Mouse (Mus musculus) adrenal gland, adult 2 months (tissue): ENCODE measurements around the gene C1qtnf6. TPM values are rescaled to one million over a fixed set of nuclear protein-coding genes. Genes with fewer than 3 reads are reported as not detected.
A peak's percentile ranks its signal among the peaks of the same experiment; 100 is the strongest.

Experiments used
- DNase-seq: peaks from one replicate; pipeline ENCODE4 v3.0.0; 2021
- polyA plus RNA-seq: library from polyadenylated mRNA; depleted of rRNA; stranded (reverse); fragments of >200 nt; gene quantifications from 2 replicates; pipeline ENCODE4 v1.2.3, GENCODE M21; 2012
- total RNA-seq, 2 experiments: library from RNA; stranded (reverse); gene quantifications; 2 replicates each; pipeline ENCODE4 v1.2.3; 2021

C1qtnf6 gene
- total and polyA plus RNA-seq, 3 experiments = 16.9 to 92.2 (median 30.1) TPM

GRCm38 (mm10) chr15:78546060-78546459, 14.8 kb upstream of the C1qtnf6 start:
- DNase-seq = peak; percentile 55

GRCm38 (mm10) chr15:78544561-78545001, 13.4 kb upstream of the C1qtnf6 start, which contains the start of gene Sstr3:
Sstr3 (minus strand) TSS chr15:78544685.
- peak; percentile 79 for DNase-seq

- no peak for DNase-seq
These were observed 12.8 kb upstream of the C1qtnf6 start for GRCm38 (mm10) chr15:78544041-78544440.

- no peak for DNase-seq
These were observed 11.6 kb upstream of the C1qtnf6 start for GRCm38 (mm10) chr15:78542767-78543303.

- DNase-seq = no peak
These were observed 11.0 kb upstream of the C1qtnf6 start for GRCm38 (mm10) chr15:78542098-78542766.

GRCm38 (mm10) chr15:78541606-78542005, 10.4 kb upstream of the C1qtnf6 start:
- DNase-seq = no peak

GRCm38 (mm10) chr15:78541036-78541435, 9.8 kb upstream of the C1qtnf6 start:
- DNase-seq = no peak

- DNase-seq = peak; percentile 42
These were observed 4.7 kb upstream of the C1qtnf6 start for GRCm38 (mm10) chr15:78535723-78536421.

GRCm38 (mm10) chr15:78533346-78533835, 2.2 kb upstream of the C1qtnf6 start:
- no peak for DNase-seq

- DNase-seq = no peak
These were observed 1.5 kb upstream of the C1qtnf6 start for GRCm38 (mm10) chr15:78532566-78533345.

GRCm38 (mm10) chr15:78531901-78532469, 769 bp upstream of the C1qtnf6 start:
- DNase-seq = peak; percentile 98

GRCm38 (mm10) chr15:78531451-78531720, 170 bp upstream of the C1qtnf6 start:
- DNase-seq = no peak

GRCm38 (mm10) chr15:78530141-78530540, 1.1 kb downstream of the C1qtnf6 start:
- DNase-seq = no peak

- peak; percentile 91 for DNase-seq
These were observed 1.7 kb downstream of the C1qtnf6 start for GRCm38 (mm10) chr15:78529428-78529990.

- peak; percentile 65 for DNase-seq
These were observed 2.3 kb downstream of the C1qtnf6 start for GRCm38 (mm10) chr15:78528726-78529411.

- peak; percentile 67 for DNase-seq
These were observed 3.2 kb downstream of the C1qtnf6 start for GRCm38 (mm10) chr15:78527973-78528372.

GRCm38 (mm10) chr15:78524163-78524562, 7.1 kb downstream of the C1qtnf6 start:
- DNase-seq = no peak

- no peak for DNase-seq
These were observed 9.3 kb downstream of the C1qtnf6 start for GRCm38 (mm10) chr15:78521892-78522291.

- no peak for DNase-seq
These were observed 9.9 kb downstream of the C1qtnf6 start for GRCm38 (mm10) chr15:78521331-78521730.

- peak; percentile 75 for DNase-seq
These were observed 11.0 kb downstream of the C1qtnf6 start for GRCm38 (mm10) chr15:78520112-78520715.

GRCm38 (mm10) chr15:78518221-78518620, 13.0 kb downstream of the C1qtnf6 start:
- DNase-seq = no peak
